Mouse (Mus musculus) kidney, adult 11 months (tissue): ENCODE data around the gene Zfp985.
"Not testable (repeated sequence)": the region's sequence is repeated elsewhere in the genome, so short reads cannot be mapped to it uniquely, and the experiment has no call there.

ENCODE experiments used
- DNase-seq: peaks from one replicate; pipeline ENCODE4 v3.0.0; 2022

Gene Zfp985

GRCm38 (mm10) chr4:147553071-147553470 is at the start of gene Zfp985:
Gene Zfp985, plus strand, starts transcription at chr4:147553277.
- not testable (repeated sequence) for DNase-seq

- no peak for DNase-seq
These were observed 43.9 kb upstream of the Zfp985 start for GRCm38 (mm10) chr4:147509174-147509573.

GRCm38 (mm10) chr4:147518981-147519380 is 34.1 kb upstream of the Zfp985 start:
- DNase-seq = no peak

- no peak for DNase-seq
These were observed 33.0 kb upstream of the Zfp985 start for GRCm38 (mm10) chr4:147520100-147520499.

GRCm38 (mm10) chr4:147525125-147525524 is 28.0 kb upstream of the Zfp985 start:
- DNase-seq = no peak

- DNase-seq = no peak
These were observed 22.7 kb upstream of the Zfp985 start for GRCm38 (mm10) chr4:147530366-147530765.

GRCm38 (mm10) chr4:147535916-147536315 is 17.2 kb upstream of the Zfp985 start:
- not testable (repeated sequence) for DNase-seq

GRCm38 (mm10) chr4:147537702-147538101 is 15.4 kb upstream of the Zfp985 start:
- DNase-seq = no peak

GRCm38 (mm10) chr4:147539918-147540317 is 13.2 kb upstream of the Zfp985 start, which contains the start of gene Gm16503:
Gene Gm16503, plus strand, starts transcription at chr4:147540218.
- DNase-seq = not testable (repeated sequence)

GRCm38 (mm10) chr4:147541105-147541504 is 12.0 kb upstream of the Zfp985 start:
- no peak for DNase-seq

- not testable (repeated sequence) for DNase-seq
These were observed 1.3 kb downstream of the Zfp985 start for GRCm38 (mm10) chr4:147554361-147554760.

GRCm38 (mm10) chr4:147556921-147557320 is 3.8 kb downstream of the Zfp985 start:
- not testable (repeated sequence) for DNase-seq

GRCm38 (mm10) chr4:147558011-147558410 is 4.9 kb downstream of the Zfp985 start:
- not testable (repeated sequence) for DNase-seq

- DNase-seq = not testable (repeated sequence)
These were observed 6.0 kb downstream of the Zfp985 start for GRCm38 (mm10) chr4:147559096-147559495.

GRCm38 (mm10) chr4:147565426-147566220 is 12.5 kb downstream of the Zfp985 start:
- DNase-seq = no peak

GRCm38 (mm10) chr4:147571156-147571555 is 18.1 kb downstream of the Zfp985 start:
- not testable (repeated sequence) for DNase-seq

- DNase-seq = not testable (repeated sequence)
These were observed 26.3 kb downstream of the Zfp985 start for GRCm38 (mm10) chr4:147579371-147579770.

- DNase-seq = no peak
These were observed 33.7 kb downstream of the Zfp985 start for GRCm38 (mm10) chr4:147586511-147587473.

- DNase-seq = not testable (repeated sequence)
These were observed 41.6 kb downstream of the Zfp985 start for GRCm38 (mm10) chr4:147594630-147595029.

- DNase-seq = no peak
These were observed 44.6 kb downstream of the Zfp985 start for GRCm38 (mm10) chr4:147597685-147598084.

- no peak for DNase-seq
These were observed 45.8 kb downstream of the Zfp985 start for GRCm38 (mm10) chr4:147598831-147599230.

GRCm38 (mm10) chr4:147601881-147602280 is 48.8 kb downstream of the Zfp985 start:
- DNase-seq = no peak

- DNase-seq = no peak
These were observed 50.7 kb downstream of the Zfp985 start for GRCm38 (mm10) chr4:147603806-147604205.
